Mouse (Mus musculus) intestine, embryonic 16.5 days (tissue): ENCODE measurements around the gene Olfr54. TPM values are rescaled to one million over a fixed set of nuclear protein-coding genes. Genes with fewer than 3 reads are reported as not detected.
"Not testable (repeated sequence)": the region's sequence is repeated elsewhere in the genome, so short reads cannot be mapped to it uniquely, and the experiment has no call there.

Experiments
- ATAC-seq: fragments of 200-750 bp; cut with Nextera tagmentation; 2 replicates; pipeline ENCODE4 v1.8.0; 2017; ENCODE audit warnings: moderate TSS enrichment, moderate library complexity
- H3K27ac ChIP-seq: fragments of 300-500 bp; sonication (generic); 2 replicates; pipeline ENCODE4 v1.5.1; 2014; ENCODE audit warnings: mild to moderate bottlenecking, low read length
- H3K27me3 ChIP-seq: fragments of 300-500 bp; sonication (generic); replicated peaks from 2 replicates; pipeline ENCODE4 v1.6.1; 2014; ENCODE audit warnings: low read length, control low read depth, mixed read lengths; ENCODE audit not compliant: control insufficient read depth, insufficient read depth
- H3K36me3 ChIP-seq: fragments of 300-500 bp; sonication (generic); 2 replicates; pipeline ENCODE4 v1.6.1; 2014; ENCODE audit warnings: low read length, control low read depth; ENCODE audit not compliant: control insufficient read depth, insufficient read depth
- H3K4me1 ChIP-seq: fragments of 300-500 bp; sonication (generic); 2 replicates; pipeline ENCODE4 v1.6.1; 2014; ENCODE audit warnings: low read length, control low read depth, mixed read lengths; ENCODE audit not compliant: control insufficient read depth, insufficient read depth
- H3K4me2 ChIP-seq: fragments of 300-500 bp; sonication (generic); 2 replicates; pipeline ENCODE4 v1.6.1; 2014; ENCODE audit warnings: low read depth, low read length, control low read depth
- H3K4me3 ChIP-seq: fragments of 300-500 bp; sonication (generic); 2 replicates; pipeline ENCODE4 v1.5.1; 2014; ENCODE audit warnings: mild to moderate bottlenecking, low read length
- H3K9ac ChIP-seq: fragments of 300-500 bp; sonication (generic); 2 replicates; pipeline ENCODE4 v1.6.1; 2014; ENCODE audit warnings: low read depth, low read length
- H3K9me3 ChIP-seq: fragments of 300-500 bp; sonication (generic); 2 replicates; pipeline ENCODE4 v1.6.1; 2016; ENCODE audit warnings: low read length, control low read depth; ENCODE audit not compliant: control insufficient read depth
- WGBS: fragments of 180-500 bp; shearing (Covaris S2); extraction: QIAGEN DNeasy Blood & Tissue Kit; methylation state at CpG from one replicate; pipeline ENCODE4 v1.1.7; 2014; 5-methylcytosine and 5-hydroxymethylcytosine counted together
- polyA plus RNA-seq: library from polyadenylated mRNA; unstranded; fragments of >200 nt; fragmentation: Nextera tagmentation; extraction: Ambion mirVana; gene quantifications from 2 replicates; pipeline ENCODE4 v1.2.1, GENCODE M21; 2015

Olfr54 gene
- not detected in 2 replicates for polyA plus RNA-seq

- no peak for ATAC-seq
- Histone ChIP-seq H3K4me2 (no peak within 1 kb of the TSS), H3K4me3 (no peak within 1 kb of the TSS), H3K27me3 (no peaks in the 10 kb centered on the region), H3K27ac (no peak within 1 kb of the TSS), H3K4me1 (no peaks in the 10 kb centered on the region), H3K36me3 (no peaks in the 10 kb centered on the region), H3K9me3 (no peaks in the 10 kb centered on the region), H3K9ac (no peak within 1 kb of the TSS)
- WGBS, result 81% methylated on average over 1 of the region's 1 CpGs
Measured at GRCm38 (mm10) chr11:51013936-51014335, at the start of gene Olfr54. Gene Olfr54, plus strand, starts transcription at chr11:51014236.

- no peak for ATAC-seq
- no peak overlapping the region for H3K9ac ChIP-seq
- H3K4me3 ChIP-seq, result no peak overlapping the region
- no peaks in the 10 kb centered on the region for H3K9me3 ChIP-seq
- H3K36me3 ChIP-seq, result no peaks in the 10 kb centered on the region
- no peak overlapping the region for H3K4me2 ChIP-seq
- H3K27me3 ChIP-seq, result no peaks in the 10 kb centered on the region
- no peak overlapping the region for H3K27ac ChIP-seq
- no peaks in the 10 kb centered on the region for H3K4me1 ChIP-seq
- WGBS, result 82% methylated on average over 2 of the region's 2 CpGs
Measured at GRCm38 (mm10) chr11:50964886-50965285, 49.1 kb upstream of the Olfr54 start.

- no peak within 1 kb of the TSS for H3K27ac ChIP-seq
Measured at GRCm38 (mm10) chr11:50966230-50966629, 47.8 kb upstream of the Olfr54 start, which contains the start of gene Olfr1378. Gene Olfr1378, plus strand, starts transcription at chr11:50966530.

GRCm38 (mm10) chr11:50977216-50977615 is 36.8 kb upstream of the Olfr54 start:
- no peak overlapping the region for H3K4me2 ChIP-seq
- H3K4me1 ChIP-seq, result no peaks in the 10 kb centered on the region
- H3K9ac ChIP-seq, result no peak overlapping the region
- no peaks in the 10 kb centered on the region for H3K27me3 ChIP-seq
- H3K4me3 ChIP-seq, result no peak overlapping the region
- no peak for ATAC-seq
- no peak overlapping the region for H3K27ac ChIP-seq
- WGBS, result 65% methylated on average over 4 of the region's 4 CpGs
- no peaks in the 10 kb centered on the region for H3K9me3 ChIP-seq
- no peaks in the 10 kb centered on the region for H3K36me3 ChIP-seq

More at GRCm38 (mm10) chr11:50966230-50966629, 47.8 kb upstream of the Olfr54 start, which contains the start of gene Olfr1378:
- H3K9ac ChIP-seq, result no peak within 1 kb of the TSS
- no peaks in the 10 kb centered on the region for H3K4me1 ChIP-seq
- no peaks in the 10 kb centered on the region for H3K36me3 ChIP-seq
- no peak within 1 kb of the TSS for H3K4me2 ChIP-seq
- no peaks in the 10 kb centered on the region for H3K9me3 ChIP-seq
- 86% methylated on average over 11 of the region's 11 CpGs for WGBS
- H3K27me3 ChIP-seq, result no peaks in the 10 kb centered on the region
- no peak for ATAC-seq
- no peak within 1 kb of the TSS for H3K4me3 ChIP-seq

GRCm38 (mm10) chr11:50981667-50982066 is 32.4 kb upstream of the Olfr54 start, which contains the start of gene Olfr1377:
Gene Olfr1377, plus strand, starts transcription at chr11:50981967.
- ATAC-seq, result no peak
- WGBS, result 72% methylated on average over 5 of the region's 5 CpGs
- H3K27me3 ChIP-seq, result no peaks in the 10 kb centered on the region
- H3K9me3 ChIP-seq, result no peaks in the 10 kb centered on the region
- H3K4me1 ChIP-seq, result no peaks in the 10 kb centered on the region
- no peak within 1 kb of the TSS for H3K9ac ChIP-seq
- H3K4me3 ChIP-seq, result no peak within 1 kb of the TSS
- no peaks in the 10 kb centered on the region for H3K36me3 ChIP-seq
- no peak within 1 kb of the TSS for H3K27ac ChIP-seq
- no peak within 1 kb of the TSS for H3K4me2 ChIP-seq

GRCm38 (mm10) chr11:51003296-51003695 is 10.7 kb upstream of the Olfr54 start, which contains the start of gene Olfr51:
Gene Olfr51, plus strand, starts transcription at chr11:51003596.
- H3K36me3 ChIP-seq, result no peaks in the 10 kb centered on the region
- 71% methylated on average over 5 of the region's 5 CpGs for WGBS
- H3K4me1 ChIP-seq, result no peaks in the 10 kb centered on the region
- no peaks in the 10 kb centered on the region for H3K27me3 ChIP-seq
- H3K9me3 ChIP-seq, result no peaks in the 10 kb centered on the region
- no peak for ATAC-seq
- H3K4me3 ChIP-seq, result no peak within 1 kb of the TSS
- H3K4me2 ChIP-seq, result no peak within 1 kb of the TSS
- no peak within 1 kb of the TSS for H3K9ac ChIP-seq
- H3K27ac ChIP-seq, result no peak within 1 kb of the TSS

- Histone ChIP-seq H3K9me3 (no peaks in the 10 kb centered on the region), H3K4me1 (no peaks in the 10 kb centered on the region), H3K36me3 (no peaks in the 10 kb centered on the region), H3K4me3 (no peak overlapping the region), H3K4me2 (no peak overlapping the region), H3K27me3 (no peaks in the 10 kb centered on the region), H3K9ac (no peak overlapping the region), H3K27ac (no peak overlapping the region)
- WGBS, result 57% methylated on average over 5 of the region's 5 CpGs
- ATAC-seq, result no peak
Measured at GRCm38 (mm10) chr11:51011821-51012220, 2.2 kb upstream of the Olfr54 start.

- Histone ChIP-seq H3K9me3 (no peaks in the 10 kb centered on the region), H3K4me3 (no peak overlapping the region), H3K9ac (no peak overlapping the region), H3K4me1 (no peaks in the 10 kb centered on the region), H3K36me3 (no peaks in the 10 kb centered on the region), H3K4me2 (no peak overlapping the region), H3K27me3 (no peaks in the 10 kb centered on the region), H3K27ac (no peak overlapping the region)
- 50% methylated on average over 2 of the region's 2 CpGs for WGBS
- no peak for ATAC-seq
Measured at GRCm38 (mm10) chr11:51016341-51016740, 2.3 kb downstream of the Olfr54 start.

- H3K4me2 ChIP-seq, H3K9me3 ChIP-seq: not testable (repeated sequence)
Measured at GRCm38 (mm10) chr11:51026811-51027210, 12.8 kb downstream of the Olfr54 start.

GRCm38 (mm10) chr11:51029381-51029780 is 15.3 kb downstream of the Olfr54 start:
- not testable (repeated sequence) for ATAC-seq, H3K4me3 ChIP-seq, H3K36me3 ChIP-seq, H3K9me3 ChIP-seq, H3K27me3 ChIP-seq, H3K4me2 ChIP-seq, H3K4me1 ChIP-seq, H3K9ac ChIP-seq, H3K27ac ChIP-seq
- WGBS, result 68% methylated on average over 8 of the region's 8 CpGs

More at GRCm38 (mm10) chr11:51026811-51027210, 12.8 kb downstream of the Olfr54 start:
- H3K9ac ChIP-seq, H3K27me3 ChIP-seq, H3K4me3 ChIP-seq, H3K27ac ChIP-seq, ATAC-seq, H3K36me3 ChIP-seq, H3K4me1 ChIP-seq: not testable (repeated sequence)
- WGBS, result 78% methylated on average over 9 of the region's 11 CpGs
